Mouse (Mus musculus): ENCODE data around the gene Acd.

DNA sequence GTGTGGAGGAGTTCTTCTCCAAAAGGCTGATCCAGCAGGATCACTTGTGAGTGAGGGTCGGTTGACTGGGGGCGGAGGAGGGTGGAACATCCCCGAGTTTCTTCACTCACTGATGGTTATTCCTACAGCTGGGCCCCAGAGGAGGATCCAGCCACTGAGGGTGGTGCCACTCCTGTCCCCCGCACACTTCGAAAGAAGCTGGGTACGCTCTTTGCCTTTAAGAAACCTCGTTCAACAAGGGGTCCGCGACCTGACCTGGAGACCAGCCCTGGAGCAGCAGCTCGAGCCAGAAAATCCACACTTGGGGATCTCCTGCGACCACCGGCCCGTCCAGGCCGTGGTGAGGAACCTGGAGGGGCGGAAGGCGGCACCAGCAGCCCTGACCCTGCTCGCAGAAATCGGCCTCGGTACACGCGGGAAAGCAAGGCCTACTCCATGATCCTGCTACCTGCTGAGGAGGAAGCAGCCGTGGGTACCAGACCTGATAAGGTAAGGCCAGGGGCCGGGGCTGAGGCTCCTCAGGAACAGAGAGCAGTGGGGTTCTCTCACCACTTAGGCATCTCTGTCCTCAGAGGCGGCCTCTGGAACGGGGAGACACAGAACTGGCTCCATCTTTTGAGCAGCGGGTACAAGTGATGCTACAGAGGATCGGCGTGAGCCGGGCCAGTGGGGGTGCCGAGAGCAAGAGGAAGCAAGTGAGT is 5.7 kb downstream of the Acd start:
- TF ChIP-seq CTCF (conservative IDR thresholded peaks at IDR 0.05; ENCODE audit: low read length) (no peak), POU5F1 (IDR thresholded peaks at IDR 0.05; ENCODE audit: borderline replicate concordance, low read length) (no peak)
